Mouse (Mus musculus) heart, adult 2 months (tissue): Measurements from ENCODE around the gene Tigar.

Source experiments
- CTCF ChIP-seq: fragments of 200-600 bp; IDR thresholded peaks from 2 replicates; pipeline ENCODE4 v1.8.1; 2022; ENCODE audit warnings: antibody characterized with exemption, mild to moderate bottlenecking, moderate library complexity
- EP300 ChIP-seq: fragments of 200-500 bp; IDR thresholded peaks from 2 replicates; pipeline ENCODE4 v1.6.1; 2011; ENCODE audit warnings: low read depth, low read length, control low read depth; ENCODE audit not compliant: insufficient read depth
- POLR2A ChIP-seq: fragments of 200-500 bp; IDR thresholded peaks from 2 replicates; pipeline ENCODE4 v1.6.1; 2011; ENCODE audit warnings: mild to moderate bottlenecking, low read depth, low read length, control low read depth; ENCODE audit not compliant: insufficient read depth

GRCm38 (mm10) chr6:127114753-127115456 lies 5.5 kb upstream of the Tigar start:
- TF ChIP-seq POLR2A, result no peak
- TF ChIP-seq CTCF, result no peak
- no peak for TF ChIP-seq EP300
